Mouse (Mus musculus): ENCODE results near the gene Arhgef15.

DNA sequence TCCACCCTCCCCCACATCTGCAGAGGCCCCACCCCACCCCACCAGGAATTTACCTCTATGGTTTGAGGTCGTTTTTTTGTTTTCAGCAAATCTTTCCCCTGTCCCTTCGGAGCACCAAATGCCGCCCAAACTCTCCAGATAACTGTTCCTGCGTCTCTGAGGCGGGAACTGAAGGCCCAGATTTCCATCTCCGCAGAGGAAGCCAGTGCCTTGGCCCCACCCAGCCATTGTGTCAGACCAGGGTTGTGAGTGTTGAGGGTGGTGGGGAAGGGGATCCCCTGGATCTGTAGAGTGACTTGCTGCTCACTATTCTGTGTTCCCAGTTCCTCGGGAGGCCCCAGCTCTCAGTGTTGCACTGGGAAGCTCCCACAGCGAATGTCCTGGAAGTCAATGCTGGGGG lies at the start of gene Arhgef15:
- TF ChIP-seq CTCF (IDR thresholded peaks at IDR 0.05; ENCODE audit: borderline replicate concordance, control insufficient read depth, extremely low read depth, insufficient read depth, low read length, poor library complexity) = no peak
- TF ChIP-seq POLR2A (IDR thresholded peaks at IDR 0.05; ENCODE audit: control insufficient read depth, extremely low read depth, insufficient read depth, low read length, poor library complexity) = no peak

Measured in thymus, adult 2 months (tissue).